Mouse (Mus musculus): ENCODE measurements around the gene Chek2. TPM values are rescaled to one million over a fixed set of nuclear protein-coding genes. Genes with fewer than 3 reads are reported as not detected.

Gene Chek2
- polyA plus RNA-seq, 1 experiment from 2014 or later: 23.5 TPM

DNA sequence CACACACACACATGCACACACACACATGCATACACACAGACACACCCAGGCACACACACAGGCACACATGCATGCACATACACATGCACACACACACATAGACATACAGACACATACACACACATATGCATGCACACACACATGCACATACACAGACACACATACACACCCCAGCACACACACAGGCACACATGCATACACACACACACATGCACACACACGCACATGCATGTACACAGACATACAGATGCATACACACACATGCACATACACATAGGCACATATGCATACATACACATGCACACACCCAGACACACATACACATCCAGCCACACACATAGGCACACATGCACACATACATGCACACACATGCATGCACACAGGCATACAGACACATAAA lies 66.9 kb downstream of the Chek2 start:
- Histone ChIP-seq H3K27ac (replicated peaks) (no peak overlapping the region), H3K36me3 (peaks cover 11% of the 10 kb centered on the region), H3K4me1 (no peaks in the 10 kb centered on the region), H3K27me3 (no peaks in the 10 kb centered on the region), H3K9ac (no peak overlapping the region), H3K9me3 (replicated peaks) (no peaks in the 10 kb centered on the region), H3K4me3 (replicated peaks) (no peak overlapping the region), H3K4me2 (replicated peaks) (no peak overlapping the region)
- 91% methylated on average over 1 of the region's 1 CpGs for WGBS
- ATAC-seq (ENCODE audit: insufficient number of reproducible peaks, low FRiP score, low TSS enrichment, low read depth): no peak

DNA sequence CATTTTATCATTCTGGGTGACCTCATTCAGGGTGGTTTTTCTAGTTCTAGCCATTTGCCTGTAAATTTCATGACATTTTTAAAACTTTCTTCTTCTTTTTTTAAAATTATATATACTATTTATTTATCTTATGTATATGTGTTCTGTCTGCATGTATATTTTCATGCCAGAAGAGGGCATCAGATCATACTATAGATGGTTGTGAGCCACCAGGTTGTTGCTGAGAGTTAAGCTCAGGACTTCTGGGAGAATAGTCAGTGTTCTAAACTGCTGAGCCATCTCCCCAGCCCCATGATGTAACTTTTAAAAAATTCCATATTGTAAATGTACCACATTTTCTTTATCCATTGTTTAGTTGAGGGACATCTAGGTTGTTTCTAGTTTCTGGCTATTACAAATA lies 69.1 kb downstream of the Chek2 start:
- Histone ChIP-seq H3K4me1 (no peaks in the 10 kb centered on the region), H3K27ac (replicated peaks) (no peak overlapping the region)
- no peak for ATAC-seq (ENCODE audit: insufficient number of reproducible peaks, low FRiP score, low TSS enrichment, low read depth)

DNA sequence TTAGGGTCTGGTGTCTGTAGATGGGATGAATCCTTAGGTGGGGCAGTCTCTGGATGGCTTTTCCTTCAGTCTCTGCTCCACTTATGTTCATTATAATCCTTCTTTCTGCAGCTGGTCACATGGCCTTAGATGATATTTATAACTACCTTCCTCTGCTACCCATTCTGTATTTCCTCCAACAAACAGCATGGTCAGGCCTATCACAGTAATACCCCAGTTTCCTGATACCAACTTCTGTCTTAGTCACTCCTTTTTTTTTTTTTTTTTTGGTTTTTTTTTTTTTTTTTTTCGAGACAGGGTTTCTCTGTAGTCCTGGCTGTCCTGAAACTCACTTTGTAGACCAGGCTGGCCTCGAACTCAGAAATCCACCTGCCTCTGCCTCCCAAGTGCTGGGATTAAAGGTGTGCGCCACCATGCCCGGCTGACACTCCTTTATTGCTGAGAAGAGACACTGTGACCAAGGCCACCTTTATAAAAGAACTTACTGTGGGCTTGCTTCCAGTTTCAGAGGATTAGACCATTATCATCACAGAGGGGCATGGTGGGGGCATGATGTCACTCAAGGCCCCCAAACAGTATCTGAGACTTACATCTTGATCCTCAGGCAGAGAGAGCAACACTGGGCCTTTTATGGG lies 70.3 kb downstream of the Chek2 start:
- no peak overlapping the region for H3K27ac ChIP-seq (replicated peaks)
- no peak overlapping the region for H3K9ac ChIP-seq
- H3K4me1 ChIP-seq: no peaks in the 10 kb centered on the region
- H3K9me3 ChIP-seq (replicated peaks): no peaks in the 10 kb centered on the region
- no peaks in the 10 kb centered on the region for H3K27me3 ChIP-seq
- peaks cover 11% of the 10 kb centered on the region for H3K36me3 ChIP-seq
- ATAC-seq (ENCODE audit: insufficient number of reproducible peaks, low FRiP score, low TSS enrichment, low read depth): no peak
- no peak overlapping the region for H3K4me3 ChIP-seq (replicated peaks)
- 86% methylated on average over 4 of the region's 4 CpGs for WGBS
- H3K4me2 ChIP-seq (replicated peaks): no peak overlapping the region

More for the DNA sequence above, 69.1 kb downstream of the Chek2 start:
- Histone ChIP-seq H3K36me3 (peaks cover 11% of the 10 kb centered on the region), H3K27me3 (no peaks in the 10 kb centered on the region), H3K9ac (no peak overlapping the region), H3K4me3 (replicated peaks) (no peak overlapping the region), H3K4me2 (replicated peaks) (no peak overlapping the region), H3K9me3 (replicated peaks) (no peaks in the 10 kb centered on the region)

DNA sequence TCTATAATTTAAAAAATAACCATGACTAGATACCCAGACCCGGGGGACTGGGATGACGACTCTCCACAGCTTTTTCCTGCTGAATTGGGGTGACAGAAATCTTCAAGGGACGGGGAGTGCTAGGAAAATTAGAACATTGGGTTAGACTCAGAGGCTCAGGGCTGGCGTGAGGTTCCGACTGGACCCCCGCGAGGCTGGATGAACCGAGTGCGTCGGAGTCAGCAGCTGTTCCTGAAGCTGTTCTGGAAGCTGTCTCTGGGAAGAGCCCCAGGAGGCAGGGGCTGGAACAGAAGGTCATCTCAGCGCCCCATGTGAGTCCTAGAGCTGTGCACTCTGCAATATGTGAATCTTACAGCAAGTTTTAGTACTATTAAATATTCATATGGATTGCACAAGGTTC lies 75.1 kb downstream of the Chek2 start:
- H3K4me3 ChIP-seq (replicated peaks): no peak overlapping the region
- no peaks in the 10 kb centered on the region for H3K27me3 ChIP-seq
- no peak overlapping the region for H3K4me2 ChIP-seq (replicated peaks)
- no peak overlapping the region for H3K9ac ChIP-seq
- WGBS: 84% methylated on average over 11 of the region's 11 CpGs
- no peaks in the 10 kb centered on the region for H3K9me3 ChIP-seq (replicated peaks)
- no peaks in the 10 kb centered on the region for H3K36me3 ChIP-seq
- no peak overlapping the region for H3K27ac ChIP-seq (replicated peaks)
- peaks cover 4% of the 10 kb centered on the region; the same call in 1 of the 2 replicates for H3K4me1 ChIP-seq
- no peak for ATAC-seq (ENCODE audit: insufficient number of reproducible peaks, low FRiP score, low TSS enrichment, low read depth)

DNA sequence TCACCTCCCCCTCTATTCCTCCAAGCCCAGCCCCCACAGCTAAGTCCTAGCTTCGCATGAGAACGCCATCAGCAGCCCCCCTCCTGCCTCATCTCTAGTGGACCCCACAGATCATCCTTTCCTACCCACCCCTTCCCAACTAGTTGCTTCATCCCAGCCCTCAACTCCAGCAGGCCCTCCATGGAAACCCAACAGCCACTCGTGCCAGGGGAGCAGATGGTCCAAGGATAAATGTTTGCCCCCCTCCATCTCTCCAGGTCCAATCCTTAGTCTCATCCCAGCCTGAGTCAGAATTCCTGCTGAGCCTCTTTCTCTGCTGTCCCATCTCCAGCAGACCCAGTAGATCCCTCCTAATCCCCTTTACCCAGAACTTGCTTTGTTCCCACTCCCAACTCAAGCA lies 76.5 kb downstream of the Chek2 start:
- no peak overlapping the region for H3K4me3 ChIP-seq (replicated peaks)
- no peak for ATAC-seq (ENCODE audit: insufficient number of reproducible peaks, low FRiP score, low TSS enrichment, low read depth)
- H3K4me1 ChIP-seq: peaks cover 4% of the 10 kb centered on the region; the same call in 1 of the 2 replicates
- no peak overlapping the region for H3K9ac ChIP-seq
- H3K27ac ChIP-seq (replicated peaks): no peak overlapping the region
- no peak overlapping the region for H3K4me2 ChIP-seq (replicated peaks)
- WGBS: 88% methylated on average over 3 of the region's 3 CpGs
- H3K9me3 ChIP-seq (replicated peaks): no peaks in the 10 kb centered on the region
- no peaks in the 10 kb centered on the region for H3K36me3 ChIP-seq
- H3K27me3 ChIP-seq: no peaks in the 10 kb centered on the region

DNA sequence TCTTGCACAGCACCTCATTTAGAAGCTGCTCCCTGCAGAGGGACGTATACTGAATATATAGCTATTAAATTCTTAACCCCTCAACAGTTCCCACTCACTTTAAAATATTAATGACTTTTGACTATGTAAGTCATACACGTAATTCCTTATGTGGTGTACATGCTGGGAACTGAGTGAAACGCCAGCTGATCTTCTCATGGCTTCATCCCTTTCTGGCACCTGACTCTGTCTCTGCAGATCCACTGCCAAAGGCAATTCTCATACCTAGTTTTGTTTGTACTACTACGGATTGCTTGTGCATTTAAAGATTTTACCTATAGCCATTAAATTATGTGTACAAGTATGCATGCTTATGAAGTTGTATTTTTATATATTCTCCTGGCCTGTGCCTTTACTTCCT lies 79.8 kb downstream of the Chek2 start:
- no peak for ATAC-seq (ENCODE audit: insufficient number of reproducible peaks, low FRiP score, low TSS enrichment, low read depth)
- no peaks in the 10 kb centered on the region for H3K36me3 ChIP-seq
- no peak overlapping the region for H3K4me2 ChIP-seq (replicated peaks)
- 67% methylated on average over 4 of the region's 4 CpGs for WGBS
- H3K4me1 ChIP-seq: peaks cover 4% of the 10 kb centered on the region; the same call in 1 of the 2 replicates
- no peak overlapping the region for H3K4me3 ChIP-seq (replicated peaks)
- H3K9ac ChIP-seq: no peak overlapping the region
- no peaks in the 10 kb centered on the region for H3K27me3 ChIP-seq
- H3K27ac ChIP-seq (replicated peaks): no peak overlapping the region
- H3K9me3 ChIP-seq (replicated peaks): no peaks in the 10 kb centered on the region

- no peak overlapping the region for H3K4me3 ChIP-seq (replicated peaks)
- no peak for ATAC-seq (ENCODE audit: insufficient number of reproducible peaks, low FRiP score, low TSS enrichment, low read depth)
- no peak overlapping the region for H3K9ac ChIP-seq
- no peaks in the 10 kb centered on the region for H3K9me3 ChIP-seq (replicated peaks)
- H3K4me2 ChIP-seq (replicated peaks): no peak overlapping the region
- H3K27me3 ChIP-seq: no peaks in the 10 kb centered on the region
- no peaks in the 10 kb centered on the region for H3K36me3 ChIP-seq
- H3K27ac ChIP-seq (replicated peaks): no peak overlapping the region
- 42% methylated on average over 1 of the region's 1 CpGs for WGBS
- no peaks in the 10 kb centered on the region for H3K4me1 ChIP-seq
These were observed 83.6 kb downstream of the Chek2 start for GRCm38 (mm10) chr5:110923336-110923735.

Other genes starting within 250 kb of the Chek2 start
- 44.0 and 48.4 TPM in 2 replicates for gene Noc4l, start 186.6 kb upstream of the Chek2 start, polyA plus RNA-seq (2015; fragmentation: Nextera tagmentation; extraction: Ambion mirVana)
- gene Ddx51, start 186.5 kb upstream of the Chek2 start, polyA plus RNA-seq (2015; fragmentation: Nextera tagmentation; extraction: Ambion mirVana): 24.6 and 25.6 TPM in 2 replicates
- gene Ep400, start 69.3 kb upstream of the Chek2 start, polyA plus RNA-seq (2015; fragmentation: Nextera tagmentation; extraction: Ambion mirVana): 46.2 and 51.6 TPM in 2 replicates
- 35.1 and 35.9 TPM in 2 replicates for gene Pus1, start 59.3 kb upstream of the Chek2 start, polyA plus RNA-seq (2015; fragmentation: Nextera tagmentation; extraction: Ambion mirVana)
- 18.6 and 21.4 TPM in 2 replicates for gene Ulk1, start 29.9 kb upstream of the Chek2 start, polyA plus RNA-seq (2015; fragmentation: Nextera tagmentation; extraction: Ambion mirVana)
- 24.6 and 25.2 TPM in 2 replicates for gene Hscb, start 202 bp upstream of the Chek2 start, polyA plus RNA-seq (2015; fragmentation: Nextera tagmentation; extraction: Ambion mirVana)
- 12.6 and 12.7 TPM in 2 replicates for gene Ttc28, start 39.8 kb downstream of the Chek2 start, polyA plus RNA-seq (2015; fragmentation: Nextera tagmentation; extraction: Ambion mirVana)